Mouse (Mus musculus) thymus, postnatal 25 days (tissue): Measurements from ENCODE around the gene Mars.

Experiments
- DNase-seq: peaks from one replicate; pipeline ENCODE4 v3.0.0; 2022

The Mars gene

DNA sequence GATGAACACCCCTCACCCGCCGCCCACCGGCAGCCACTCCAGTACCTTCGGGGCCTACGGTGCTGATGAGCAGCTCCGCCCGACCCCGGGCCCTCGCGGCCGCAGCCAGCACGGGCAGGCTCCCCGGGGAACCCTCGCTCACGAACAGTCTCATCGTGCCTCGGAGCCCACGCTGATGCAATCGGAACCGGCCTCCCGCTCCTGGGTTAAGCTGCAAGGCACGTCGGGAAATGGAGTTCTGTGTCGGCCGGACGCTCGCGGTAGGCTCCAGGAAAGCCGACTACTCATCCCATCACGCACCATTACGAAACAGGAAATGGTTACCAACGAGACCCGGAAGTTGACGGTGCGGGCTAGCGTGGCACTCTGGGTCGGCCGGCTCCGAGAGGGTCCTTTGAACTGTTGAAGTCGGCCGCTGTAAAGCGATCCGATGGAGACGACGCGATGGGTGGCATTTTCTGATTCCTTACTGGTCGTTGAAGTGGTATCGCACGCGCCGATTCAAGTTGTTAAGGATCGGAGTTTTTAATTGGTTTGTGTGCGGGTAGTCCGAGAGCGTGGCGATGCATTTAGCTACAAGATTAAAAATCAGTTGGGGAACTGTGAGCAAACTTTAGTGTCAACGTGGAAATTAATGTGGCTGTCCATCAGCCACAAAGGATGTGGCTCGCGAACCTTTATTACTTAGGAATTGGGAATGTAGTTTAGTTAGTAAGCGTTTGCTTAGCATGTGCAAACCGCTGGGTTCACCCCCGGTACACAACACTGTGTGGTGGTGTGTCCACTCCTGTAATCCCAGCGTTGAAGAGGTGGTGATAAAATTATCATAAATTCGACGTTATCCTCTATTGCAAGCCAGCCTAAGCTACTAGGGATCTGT, at the start of gene Mars:
Gene Mars, minus strand, starts transcription at position 311 of the 880 bp plus-strand sequence.
- DNase-seq = peak; percentile 90

- no peak for DNase-seq
Observed at GRCm38 (mm10) chr10:127360714-127361113, 49.1 kb upstream of the Mars start.

GRCm38 (mm10) chr10:127355336-127355735, 43.8 kb upstream of the Mars start:
- DNase-seq = no peak

- DNase-seq = no peak
Observed at GRCm38 (mm10) chr10:127353909-127354895, 42.6 kb upstream of the Mars start, which contains the start of gene Inhbe. Gene Inhbe (minus strand): TSS chr10:127354411.

- no peak for DNase-seq
Observed at GRCm38 (mm10) chr10:127352766-127353165, 41.2 kb upstream of the Mars start.

DNA sequence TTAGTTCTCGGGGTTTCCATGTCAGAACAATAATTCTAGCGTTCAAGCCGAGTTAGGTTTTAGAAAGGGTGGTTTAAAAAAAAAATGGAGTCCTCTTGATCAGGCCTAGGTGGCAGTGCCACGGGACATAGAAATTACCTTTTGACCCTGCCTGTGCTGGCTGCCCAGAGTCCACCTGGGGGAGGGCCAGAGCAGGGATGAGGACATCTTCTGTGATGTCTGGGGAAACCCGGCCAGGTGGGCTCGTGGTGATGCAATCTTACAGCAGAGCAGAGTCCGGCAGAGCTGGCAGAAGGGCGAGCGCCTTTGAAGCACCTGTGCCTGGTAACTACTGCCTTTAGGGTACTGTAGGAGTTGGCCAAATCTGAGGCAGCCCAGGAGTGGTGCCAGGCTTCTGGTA, 40.6 kb upstream of the Mars start:
- DNase-seq = no peak

- no peak for DNase-seq
Observed at GRCm38 (mm10) chr10:127351719-127352118, 40.1 kb upstream of the Mars start.

GRCm38 (mm10) chr10:127351285-127351595, 39.7 kb upstream of the Mars start:
- no peak for DNase-seq

GRCm38 (mm10) chr10:127350594-127351284, 39.2 kb upstream of the Mars start:
- peak; percentile 81 for DNase-seq

GRCm38 (mm10) chr10:127349810-127350209, 38.2 kb upstream of the Mars start:
- no peak for DNase-seq

DNA sequence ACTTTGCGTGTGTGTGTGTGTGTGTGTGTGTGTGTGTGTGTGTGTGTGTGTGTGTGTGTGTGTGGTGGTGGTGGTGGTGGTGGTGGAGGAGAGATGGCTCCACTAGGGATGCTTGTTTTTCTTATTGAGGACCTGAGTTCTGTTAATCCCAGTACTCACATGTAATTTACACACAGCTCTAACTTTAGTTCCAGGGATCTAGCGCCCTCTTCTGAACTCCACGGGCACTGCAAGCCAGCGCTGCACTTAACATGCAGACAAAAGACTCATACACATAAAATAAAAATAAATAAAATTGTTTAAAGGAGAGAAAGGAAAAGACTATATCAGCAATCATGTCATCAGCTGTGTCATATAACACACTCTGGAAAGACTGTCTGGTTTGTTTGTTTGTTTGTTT, 37.4 kb upstream of the Mars start:
- no peak for DNase-seq

DNA sequence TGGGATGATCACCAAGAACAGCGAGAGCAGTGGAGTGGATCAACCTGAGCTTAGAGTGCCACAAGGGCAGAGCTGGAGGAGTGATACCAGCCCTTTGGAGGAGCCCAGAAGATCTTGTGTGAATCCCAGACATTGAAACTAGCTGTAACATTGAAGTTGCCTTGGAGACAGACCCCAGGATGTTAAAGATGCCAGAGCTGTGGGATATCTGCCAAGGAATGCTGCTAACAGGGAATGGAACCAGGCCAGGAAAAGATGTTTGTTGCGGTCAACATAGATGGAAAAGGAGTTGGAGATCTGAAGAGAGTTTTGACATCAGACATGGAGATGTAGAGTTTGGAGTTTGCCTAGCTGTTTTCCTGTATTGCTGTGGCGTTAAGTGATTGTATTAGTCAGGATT, 34.6 kb upstream of the Mars start:
- DNase-seq = no peak

DNA sequence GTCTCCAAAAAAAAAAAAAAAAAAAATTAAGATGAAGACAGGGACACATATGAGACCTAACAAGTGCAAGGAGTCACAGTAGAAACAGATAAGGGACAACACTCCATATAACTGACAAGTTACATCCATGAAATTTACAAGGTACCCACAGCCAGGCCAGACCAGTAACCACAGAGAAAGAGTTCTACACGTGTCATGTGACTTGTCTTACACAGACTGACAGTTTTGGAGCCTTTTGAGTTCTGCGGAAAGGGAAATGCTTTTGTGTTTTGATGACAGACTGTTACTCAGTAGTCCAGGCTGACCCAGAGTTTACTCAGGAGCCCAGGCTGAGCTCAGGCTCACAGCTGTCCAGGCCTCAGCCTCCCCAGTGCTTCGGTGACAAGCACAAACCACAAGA, 31.4 kb upstream of the Mars start:
- no peak for DNase-seq

- peak; percentile 83 for DNase-seq
Observed at GRCm38 (mm10) chr10:127341891-127342639, 30.5 kb upstream of the Mars start, which contains the start of gene Gli1. Gene Gli1 (minus strand): TSS chr10:127341974.

DNA sequence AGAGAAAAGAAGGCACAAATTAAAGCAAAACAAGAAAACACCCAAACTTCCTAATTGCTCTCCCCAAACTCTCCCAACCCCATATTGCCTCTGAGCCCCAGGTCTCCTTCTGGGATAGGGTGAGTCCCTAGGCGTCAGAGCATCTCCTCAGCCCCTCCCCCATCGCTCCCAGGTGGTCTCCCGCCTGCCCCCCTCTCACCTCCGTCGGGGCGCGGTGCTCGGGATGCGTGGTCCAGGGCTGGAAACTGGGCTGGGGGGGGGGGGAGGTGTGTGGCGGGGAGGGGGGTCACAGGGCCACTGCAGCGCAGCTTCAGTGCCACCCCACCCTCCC, 29.7 kb upstream of the Mars start:
- DNase-seq = no peak

GRCm38 (mm10) chr10:127340577-127341359, 29.2 kb upstream of the Mars start:
- DNase-seq = no peak

- DNase-seq = no peak
Observed at GRCm38 (mm10) chr10:127339683-127340576, 28.3 kb upstream of the Mars start.

- peak; percentile 86 for DNase-seq
Observed at GRCm38 (mm10) chr10:127338930-127339682, 27.5 kb upstream of the Mars start.

DNA sequence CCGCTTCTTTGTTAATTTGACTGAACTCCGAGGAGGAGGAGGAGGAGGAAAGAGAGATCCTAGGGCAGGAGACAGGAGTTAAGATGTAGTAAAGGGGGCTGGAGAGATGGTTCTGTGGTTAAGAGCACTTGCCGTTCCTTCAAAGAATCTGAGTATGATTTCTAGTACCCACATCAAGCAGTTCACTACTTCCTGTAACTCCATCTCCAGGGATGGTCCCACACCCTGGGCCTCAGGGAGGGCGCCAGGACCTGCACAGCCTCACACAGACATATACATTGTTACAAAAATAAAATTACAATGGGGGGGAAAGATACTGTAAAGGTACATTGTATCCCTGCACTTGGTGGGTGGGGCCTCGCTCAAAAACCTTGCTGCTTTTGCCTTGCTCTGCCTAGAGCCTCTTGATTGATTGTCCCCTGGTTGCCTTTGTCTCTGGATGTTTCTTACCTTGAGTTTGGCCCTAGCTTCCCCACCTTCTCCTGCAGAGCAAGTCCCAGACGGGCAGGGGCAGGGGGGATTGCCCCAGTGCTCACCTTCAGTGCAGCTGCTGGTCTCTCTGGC, 26.0 kb upstream of the Mars start:
- DNase-seq = no peak
